Mouse (Mus musculus) limb, embryonic 13.5 days (tissue): ENCODE results near the gene Zfp296. TPM values are rescaled to one million over a fixed set of nuclear protein-coding genes. Genes with fewer than 3 reads are reported as not detected.
A peak's percentile ranks its signal among the peaks of the same experiment; 100 is the strongest.
"Not testable (repeated sequence)": the region's sequence is repeated elsewhere in the genome, so short reads cannot be mapped to it uniquely, and the experiment has no call there.

Source experiments
- ATAC-seq: fragments of 200-750 bp; cut with Nextera tagmentation; 2 replicates; pipeline ENCODE4 v1.8.0; 2017; ENCODE audit warnings: low read depth, moderate number of reproducible peaks, moderate TSS enrichment; ENCODE audit not compliant: low FRiP score
- H3K27ac ChIP-seq: fragments of 300-500 bp; sonication (generic); 2 replicates; pipeline ENCODE4 v1.5.1; 2015; ENCODE audit warnings: inconsistent platforms, mild to moderate bottlenecking, moderate library complexity
- H3K27me3 ChIP-seq: fragments of 300-500 bp; sonication (generic); 2 replicates; pipeline ENCODE4 v1.6.1; 2015; ENCODE audit warnings: mild to moderate bottlenecking, inconsistent platforms
- H3K36me3 ChIP-seq: fragments of 300-500 bp; sonication (generic); 2 replicates; pipeline ENCODE4 v1.6.1; 2015; ENCODE audit warnings: inconsistent platforms, mild to moderate bottlenecking, moderate library complexity
- H3K4me1 ChIP-seq: fragments of 300-500 bp; sonication (generic); 2 replicates; pipeline ENCODE4 v1.6.1; 2015; ENCODE audit warnings: inconsistent platforms
- H3K4me2 ChIP-seq: fragments of 300-500 bp; sonication (generic); replicated peaks from 2 replicates; pipeline ENCODE4 v1.6.1; 2015; ENCODE audit warnings: inconsistent platforms, mild to moderate bottlenecking, moderate library complexity
- H3K4me3 ChIP-seq: fragments of 300-500 bp; sonication (generic); 2 replicates; pipeline ENCODE4 v1.5.1; 2015; ENCODE audit warnings: moderate library complexity, mild to moderate bottlenecking, inconsistent platforms
- H3K9ac ChIP-seq: fragments of 300-500 bp; sonication (generic); 2 replicates; pipeline ENCODE4 v1.6.1; 2015; ENCODE audit warnings: mild to moderate bottlenecking, inconsistent platforms
- H3K9me3 ChIP-seq: fragments of 300-500 bp; sonication (generic); 2 replicates; pipeline ENCODE4 v1.6.1; 2016; ENCODE audit warnings: inconsistent platforms
- WGBS: fragments of 180-500 bp; shearing (Covaris S2); methylation state at CpG from one replicate; pipeline ENCODE4 v1.1.7; 2015; 5-methylcytosine and 5-hydroxymethylcytosine counted together
- polyA plus RNA-seq: library from polyadenylated mRNA; unstranded; fragments of >200 nt; fragmentation: Nextera tagmentation; extraction: Ambion mirVana; gene quantifications from 2 replicates; pipeline ENCODE4 v1.2.1, GENCODE M21; 2015

The Zfp296 gene
- polyA plus RNA-seq, 1 experiment from 2014 or later = 0.73 TPM

DNA sequence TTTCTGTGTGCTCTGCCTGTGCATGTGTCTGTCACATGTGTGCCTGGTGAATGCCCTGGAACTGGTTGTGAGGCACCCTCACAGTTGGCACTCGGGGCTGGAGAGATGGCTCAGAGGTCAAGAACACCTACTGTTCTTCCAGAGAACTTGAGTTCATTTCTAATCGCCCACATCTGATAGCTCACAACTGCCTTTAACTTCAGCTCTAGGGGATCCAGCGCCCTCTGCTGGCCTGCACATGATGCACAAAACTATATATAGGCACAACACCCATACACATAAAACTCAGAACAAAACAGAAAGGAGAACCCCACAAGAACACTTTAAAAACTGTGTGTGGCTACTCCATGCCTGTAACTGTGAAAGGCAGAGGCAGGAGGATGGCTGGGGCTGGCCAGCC is 12.1 kb downstream of the Zfp296 start:
- Histone ChIP-seq H3K27me3 (no peaks in the 10 kb centered on the region), H3K27ac (no peak overlapping the region), H3K4me2 (no peak overlapping the region), H3K4me1 (no peaks in the 10 kb centered on the region), H3K9ac (no peak overlapping the region), H3K4me3 (no peak overlapping the region), H3K36me3 (peaks cover 100% of the 10 kb centered on the region), H3K9me3 (no peaks in the 10 kb centered on the region)
- no peak for ATAC-seq
- 58% methylated on average over 3 of the region's 3 CpGs for WGBS

DNA sequence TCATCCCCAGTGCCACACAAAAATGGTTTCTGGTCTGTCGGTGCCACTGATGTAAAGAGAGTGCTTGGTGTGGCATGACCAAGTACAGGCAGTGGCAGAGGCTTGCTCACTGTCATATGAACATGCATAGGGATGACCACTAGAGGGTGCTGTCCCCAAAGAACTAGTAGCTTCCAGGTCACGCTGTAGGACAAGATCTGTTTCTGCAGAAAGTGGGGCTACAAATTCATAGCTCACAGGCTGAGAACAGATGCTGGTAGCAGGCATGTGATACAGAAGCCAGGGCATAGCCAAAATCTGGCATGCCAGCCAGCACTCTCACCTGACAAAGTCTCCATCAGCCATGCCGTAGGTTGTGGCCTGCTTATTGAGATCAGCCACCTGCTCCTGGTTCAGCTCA is 12.8 kb downstream of the Zfp296 start:
- no peak overlapping the region for H3K27ac ChIP-seq
- no peak overlapping the region for H3K4me3 ChIP-seq
- no peak overlapping the region for H3K9ac ChIP-seq
- H3K4me2 ChIP-seq = no peak overlapping the region
- peak; percentile 17; the same call in 1 of the 2 replicates for ATAC-seq
- H3K4me1 ChIP-seq = no peaks in the 10 kb centered on the region
- no peaks in the 10 kb centered on the region for H3K27me3 ChIP-seq
- WGBS = 58% methylated on average over 3 of the region's 3 CpGs
- no peaks in the 10 kb centered on the region for H3K9me3 ChIP-seq
- H3K36me3 ChIP-seq = peaks cover 100% of the 10 kb centered on the region

DNA sequence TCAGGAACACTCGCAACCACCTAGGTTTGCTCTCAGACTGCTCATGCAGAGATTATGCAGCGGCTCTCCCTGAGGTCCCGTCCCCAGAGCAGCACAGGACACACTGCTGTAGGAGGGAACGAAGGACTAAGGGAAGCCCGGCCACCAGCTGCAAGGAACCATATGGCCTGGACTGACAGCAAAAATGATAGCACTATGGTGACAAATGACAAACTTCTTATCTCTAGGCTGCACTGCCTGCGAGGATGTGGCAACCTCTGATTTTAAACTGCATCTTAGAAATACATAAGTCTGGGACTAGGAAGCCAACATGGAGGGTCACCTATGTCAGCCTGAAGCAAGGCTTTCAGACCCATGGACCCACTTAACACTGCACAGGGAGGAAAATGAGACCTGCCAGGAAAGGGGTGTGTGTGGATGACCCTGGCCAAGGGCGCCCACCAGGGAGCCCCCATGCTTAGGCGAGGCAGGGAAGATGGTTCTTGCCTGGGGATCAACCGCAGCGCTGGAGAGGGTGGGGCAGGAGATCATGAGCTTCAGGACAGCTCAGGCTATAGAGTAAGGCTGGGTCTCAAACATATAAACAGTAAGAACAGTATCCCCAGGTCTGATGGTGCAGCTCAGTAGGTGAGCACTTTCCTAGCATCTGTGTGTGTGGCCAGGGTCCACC is 16.1 kb downstream of the Zfp296 start:
- Histone ChIP-seq H3K9ac (no peak overlapping the region), H3K4me2 (no peak overlapping the region), H3K4me1 (no peaks in the 10 kb centered on the region), H3K9me3 (no peaks in the 10 kb centered on the region), H3K36me3 (peaks cover 94% of the 10 kb centered on the region), H3K27me3 (no peaks in the 10 kb centered on the region), H3K27ac (no peak overlapping the region), H3K4me3 (no peak overlapping the region)
- no peak for ATAC-seq
- 93% methylated on average over 10 of the region's 10 CpGs for WGBS

DNA sequence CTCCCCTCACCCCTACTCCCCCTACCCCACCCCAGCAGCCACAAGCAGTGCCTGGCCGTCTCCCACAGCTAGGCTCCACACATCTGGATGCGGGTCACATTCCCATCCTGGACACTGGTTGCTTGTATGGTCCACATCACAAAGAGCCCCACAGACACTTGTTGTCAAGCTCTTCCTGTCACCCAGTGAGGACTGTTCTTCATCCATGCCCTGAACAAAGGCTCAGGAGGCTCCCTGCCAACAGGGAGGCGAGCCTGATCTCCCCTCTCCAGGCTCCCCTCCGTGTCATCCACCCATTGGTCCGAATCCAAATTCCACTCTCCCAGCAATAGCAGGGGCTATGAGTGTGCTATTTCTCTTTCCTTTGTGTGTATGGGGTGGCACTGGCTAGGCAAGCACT is 23.5 kb downstream of the Zfp296 start:
- ATAC-seq = no peak
- Histone ChIP-seq H3K9me3 (no peaks in the 10 kb centered on the region), H3K4me1 (peaks cover 24% of the 10 kb centered on the region), H3K27me3 (no peaks in the 10 kb centered on the region), H3K27ac (no peak overlapping the region), H3K4me2 (no peak overlapping the region), H3K4me3 (no peak overlapping the region), H3K36me3 (peaks cover 65% of the 10 kb centered on the region), H3K9ac (no peak overlapping the region)
- WGBS = 75% methylated on average over 5 of the region's 5 CpGs

DNA sequence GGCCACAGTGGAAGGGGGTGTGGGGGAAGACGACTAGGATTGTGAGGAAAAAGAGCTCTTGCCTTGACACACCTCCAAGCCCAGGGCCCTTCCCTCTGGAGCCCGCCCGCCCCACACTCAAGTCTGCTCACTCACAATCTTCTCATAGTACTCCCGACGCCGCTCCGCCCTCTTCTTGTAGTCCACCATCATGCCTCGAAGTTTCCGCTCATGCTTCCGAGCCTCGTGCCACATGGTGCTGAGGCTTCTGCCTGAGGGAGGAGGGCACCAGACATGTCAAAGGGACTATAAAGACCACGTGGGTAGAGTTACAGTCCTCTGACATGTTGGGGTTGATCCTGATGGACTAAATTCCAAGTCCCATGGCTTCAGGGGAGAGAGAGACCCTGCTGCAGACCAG is 26.0 kb downstream of the Zfp296 start:
- H3K4me1 ChIP-seq = peaks cover 24% of the 10 kb centered on the region
- WGBS = 79% methylated on average over 12 of the region's 12 CpGs
- no peak for ATAC-seq
- H3K4me3 ChIP-seq = peak overlapping the region; percentile 98
- H3K27ac ChIP-seq = no peak overlapping the region
- H3K9me3 ChIP-seq = no peaks in the 10 kb centered on the region
- H3K4me2 ChIP-seq = peak overlapping the region; percentile 94
- no peaks in the 10 kb centered on the region for H3K27me3 ChIP-seq
- peak overlapping the region; percentile 97 for H3K9ac ChIP-seq
- peaks cover 46% of the 10 kb centered on the region for H3K36me3 ChIP-seq

DNA sequence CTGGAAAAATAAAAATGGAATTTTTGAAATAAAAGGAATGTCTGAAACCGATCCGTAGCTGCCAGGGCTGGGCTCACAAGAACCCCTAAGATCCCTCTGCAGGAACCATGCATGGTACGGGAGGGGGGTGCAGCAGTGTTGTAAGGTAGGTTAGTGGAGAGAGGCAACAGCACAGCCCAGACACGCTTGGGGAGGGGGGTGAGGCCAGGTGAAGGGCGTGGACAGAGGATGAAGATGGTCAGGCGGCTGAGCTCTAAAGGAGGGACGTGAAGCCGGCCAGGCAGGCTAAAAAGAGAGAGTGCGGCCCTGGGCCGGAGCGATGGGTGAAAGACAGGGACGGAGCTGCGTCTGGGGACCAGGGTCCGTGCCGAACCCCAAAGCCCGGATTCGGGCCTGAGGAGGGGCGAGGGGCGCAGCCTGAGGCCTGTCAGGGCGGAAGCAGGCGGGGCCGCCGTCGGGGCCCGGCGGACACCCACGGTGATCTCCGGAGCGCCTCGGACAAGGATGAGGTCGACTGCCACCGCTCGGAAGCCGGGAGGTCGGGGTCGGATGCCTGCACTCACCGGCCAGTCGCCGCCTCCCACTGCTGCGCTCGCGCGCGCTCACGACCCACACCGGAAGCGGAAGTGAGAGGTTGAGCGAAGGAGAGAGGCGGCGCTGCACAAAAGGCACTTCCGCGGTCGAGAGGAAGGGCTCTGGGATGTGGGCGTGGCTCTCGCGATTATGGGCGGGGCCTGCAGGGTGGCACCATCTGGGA is 26.9 kb downstream of the Zfp296 start, which contains the start of gene Clasrp:
Gene Clasrp, minus strand, starts transcription at position 638 of the 757 bp plus-strand sequence.
- H3K4me2 ChIP-seq = peak within 1 kb of the TSS; percentile 94

DNA sequence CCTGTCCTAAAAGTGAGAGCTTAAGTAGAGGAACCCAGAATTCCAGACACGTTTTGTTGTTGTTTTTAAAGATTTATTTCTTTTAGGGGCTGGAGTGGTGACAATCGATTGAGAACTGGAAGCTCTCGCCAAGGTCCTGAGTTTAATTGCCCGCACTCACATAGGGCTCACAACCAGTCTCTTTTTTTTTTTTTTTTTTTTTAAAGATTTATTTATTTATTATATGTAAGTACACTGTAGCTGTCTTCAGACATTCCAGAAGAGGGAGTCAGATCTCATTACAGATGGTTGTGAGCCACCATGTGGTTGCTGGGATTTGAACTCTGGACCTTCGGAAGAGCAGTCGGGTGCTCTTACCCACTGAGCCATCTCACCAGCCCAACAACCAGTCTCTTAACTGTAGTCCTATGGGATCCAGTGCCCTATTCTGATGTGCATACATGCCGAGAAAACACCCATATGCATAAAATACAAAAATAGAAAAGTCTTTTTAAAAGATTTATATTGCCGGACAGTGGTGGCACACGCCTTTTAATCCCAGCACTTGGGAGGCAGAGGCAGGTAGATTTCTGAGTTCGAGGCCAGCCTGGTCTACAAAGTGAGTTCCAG is 27.6 kb downstream of the Zfp296 start:
- H3K9me3 ChIP-seq, ATAC-seq, H3K27ac ChIP-seq, H3K9ac ChIP-seq, H3K27me3 ChIP-seq: not testable (repeated sequence)
- H3K4me3 ChIP-seq = peak overlapping the region; percentile 98
- H3K4me2 ChIP-seq = peak overlapping the region; percentile 94
- peaks cover 24% of the 10 kb centered on the region for H3K4me1 ChIP-seq
- peaks cover 29% of the 10 kb centered on the region for H3K36me3 ChIP-seq
- 59% methylated on average over 10 of the region's 10 CpGs for WGBS

More for the DNA sequence above, 26.9 kb downstream of the Zfp296 start, which contains the start of gene Clasrp:
- H3K4me3 ChIP-seq = peak within 1 kb of the TSS; percentile 98
- H3K36me3 ChIP-seq = peaks cover 36% of the 10 kb centered on the region
- WGBS = 2% methylated on average over 57 of the region's 57 CpGs
- H3K27ac ChIP-seq = peak within 1 kb of the TSS; percentile 55; the same call in 1 of the 2 replicates
- peaks cover 24% of the 10 kb centered on the region for H3K4me1 ChIP-seq
- H3K27me3 ChIP-seq = no peaks in the 10 kb centered on the region
- peak; percentile 88 for ATAC-seq
- H3K9me3 ChIP-seq = no peaks in the 10 kb centered on the region
- peak within 1 kb of the TSS; percentile 97 for H3K9ac ChIP-seq

DNA sequence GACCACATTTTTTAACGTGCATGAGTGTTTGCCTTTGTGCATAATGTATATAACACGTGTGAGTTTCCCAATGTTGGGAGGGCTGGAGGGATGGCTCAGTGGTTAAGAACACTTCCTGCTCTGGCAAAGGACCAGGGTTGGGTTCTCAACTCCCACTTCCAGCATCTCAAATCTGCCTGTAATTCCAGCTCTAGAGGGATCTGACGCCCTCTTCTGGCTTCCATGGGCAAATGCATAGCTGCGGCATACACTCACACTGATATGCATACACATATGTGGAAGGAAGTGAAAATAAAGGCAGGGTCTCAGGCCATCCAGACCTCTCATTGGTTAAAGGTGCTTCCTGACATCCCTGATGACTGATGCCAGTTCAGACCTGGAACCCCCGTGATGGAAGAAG is 30.2 kb downstream of the Zfp296 start:
- Histone ChIP-seq H3K4me2 (no peak overlapping the region), H3K4me1 (peaks cover 15% of the 10 kb centered on the region), H3K27ac (no peak overlapping the region), H3K9ac (no peak overlapping the region), H3K36me3 (peaks cover 20% of the 10 kb centered on the region), H3K27me3 (no peaks in the 10 kb centered on the region), H3K4me3 (no peak overlapping the region), H3K9me3 (no peaks in the 10 kb centered on the region)
- 82% methylated on average over 5 of the region's 5 CpGs for WGBS
- ATAC-seq = no peak

DNA sequence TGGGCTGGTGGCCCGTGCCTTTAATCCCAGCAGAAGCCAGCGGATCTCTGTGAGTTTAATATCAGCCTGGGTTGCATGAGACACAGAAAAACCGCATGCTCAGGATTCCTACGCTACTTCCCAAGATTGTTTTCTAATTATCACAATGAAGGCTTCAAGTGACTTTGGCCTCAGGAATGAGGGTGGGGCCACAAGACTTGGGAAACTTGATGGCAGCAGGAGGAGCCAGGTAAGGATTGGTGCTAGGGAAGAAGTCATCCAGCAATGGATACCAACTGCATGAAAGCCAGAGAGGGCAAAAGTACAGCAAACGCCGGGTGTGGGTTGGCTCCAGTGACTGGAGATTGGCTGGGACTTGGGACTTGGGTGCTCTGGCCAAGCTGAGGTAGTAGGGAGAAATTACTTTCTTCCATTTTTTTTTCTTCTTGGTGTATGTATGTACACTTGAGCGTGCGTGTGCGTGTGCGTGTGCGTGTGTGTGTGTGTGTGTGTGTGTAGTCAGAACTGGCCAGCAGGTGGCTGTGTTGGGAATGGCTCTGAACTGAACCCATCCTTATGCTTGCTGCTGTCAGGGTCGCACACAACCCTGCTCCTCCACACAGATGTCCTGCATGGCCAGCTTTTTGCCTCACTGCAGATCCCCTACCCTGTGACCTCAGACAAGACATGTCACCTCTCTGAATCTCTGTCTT is 32.7 kb downstream of the Zfp296 start:
- no peak overlapping the region for H3K4me3 ChIP-seq
- peaks cover 16% of the 10 kb centered on the region for H3K36me3 ChIP-seq
- no peaks in the 10 kb centered on the region for H3K27me3 ChIP-seq
- 91% methylated on average over 12 of the region's 12 CpGs for WGBS
- no peak overlapping the region for H3K27ac ChIP-seq
- H3K4me2 ChIP-seq = no peak overlapping the region
- H3K9me3 ChIP-seq = no peaks in the 10 kb centered on the region
- H3K9ac ChIP-seq = no peak overlapping the region
- no peaks in the 10 kb centered on the region for H3K4me1 ChIP-seq
- no peak for ATAC-seq

DNA sequence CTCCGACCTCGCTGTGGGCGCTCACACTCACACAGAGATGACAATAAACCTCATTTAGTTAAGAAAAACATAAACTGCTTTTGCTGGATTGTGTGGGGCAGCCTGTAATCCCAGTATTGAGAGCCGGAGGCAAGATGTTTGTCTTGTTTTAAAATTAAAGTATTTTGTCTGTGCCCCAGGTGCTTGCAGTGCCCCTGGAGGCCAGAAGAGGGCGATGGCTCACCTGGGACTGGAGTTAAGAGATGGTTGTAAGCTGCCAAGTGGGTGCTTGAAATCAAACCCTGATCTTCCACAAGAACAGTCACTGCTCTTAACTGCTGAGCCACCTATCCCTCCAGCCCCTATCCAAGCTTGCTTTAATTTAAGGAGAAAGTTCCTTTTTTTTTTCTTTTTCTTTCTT is 33.9 kb downstream of the Zfp296 start:
- H3K27ac ChIP-seq = no peak overlapping the region
- H3K27me3 ChIP-seq = no peaks in the 10 kb centered on the region
- H3K4me2 ChIP-seq = no peak overlapping the region
- H3K9me3 ChIP-seq = no peaks in the 10 kb centered on the region
- no peak overlapping the region for H3K9ac ChIP-seq
- 78% methylated on average over 5 of the region's 5 CpGs for WGBS
- peaks cover 16% of the 10 kb centered on the region for H3K36me3 ChIP-seq
- ATAC-seq = no peak
- H3K4me1 ChIP-seq = no peaks in the 10 kb centered on the region
- H3K4me3 ChIP-seq = no peak overlapping the region

DNA sequence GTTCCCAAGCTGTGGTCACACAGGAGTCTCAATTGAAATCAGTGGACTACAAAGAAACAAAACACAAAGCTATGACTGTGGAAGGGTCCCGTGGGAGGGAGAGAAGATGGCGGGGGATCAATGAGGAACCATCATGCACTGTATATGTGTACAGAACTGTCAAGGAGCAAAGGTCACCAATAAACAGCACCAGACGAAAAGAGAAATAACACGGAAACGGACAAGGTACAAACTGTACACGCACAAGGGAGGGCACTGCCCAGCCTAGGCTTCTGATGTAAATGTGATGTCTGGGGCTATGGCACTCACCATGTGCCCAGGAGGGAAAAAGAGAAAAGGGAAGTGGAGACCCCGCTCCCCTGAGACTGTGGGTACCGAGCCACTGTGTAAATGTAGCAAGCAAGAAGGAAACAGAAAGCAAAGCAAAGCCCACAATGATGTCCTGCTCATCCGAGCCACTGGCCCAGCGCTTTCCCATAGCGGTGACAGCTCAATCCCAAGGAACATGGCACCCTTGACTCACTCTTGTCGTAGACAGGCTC is 38.0 kb downstream of the Zfp296 start:
- no peak for ATAC-seq
- H3K4me1 ChIP-seq = peaks cover 5% of the 10 kb centered on the region; the same call in 1 of the 2 replicates
- H3K4me2 ChIP-seq = no peak overlapping the region
- H3K27ac ChIP-seq = no peak overlapping the region
- H3K9me3 ChIP-seq = no peaks in the 10 kb centered on the region
- H3K36me3 ChIP-seq = peaks cover 18% of the 10 kb centered on the region
- H3K9ac ChIP-seq = no peak overlapping the region
- 84% methylated on average over 12 of the region's 12 CpGs for WGBS
- no peak overlapping the region for H3K4me3 ChIP-seq
- H3K27me3 ChIP-seq = peaks cover 10% of the 10 kb centered on the region
